ENCODE assay signal across 21 mouse cellular contexts in the genomic region with DNA sequence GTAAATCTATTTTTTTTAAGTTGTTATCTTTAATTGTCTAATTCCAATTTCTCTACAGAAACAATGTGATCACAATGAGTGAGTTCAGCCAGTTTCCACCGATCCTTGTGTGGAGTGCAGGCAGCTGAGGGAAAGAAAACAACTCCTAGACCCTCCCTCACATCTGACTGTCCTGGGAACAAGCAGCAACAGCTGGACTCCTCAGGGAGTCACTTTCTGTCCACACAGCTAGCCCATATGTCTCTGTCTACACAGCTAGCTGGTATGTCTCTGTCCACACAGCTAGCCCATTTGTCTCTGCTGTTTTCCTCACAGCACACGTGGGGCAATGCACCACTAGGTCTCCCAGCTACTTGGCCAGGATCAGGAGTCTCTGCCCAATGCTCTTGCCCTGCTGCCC. TPM values are rescaled to one million over a fixed set of nuclear protein-coding genes. Genes with fewer than 3 reads are reported as not detected.
"Had no signal": no experiment of that assay in that cellular context is flagged by ENCODE, and none has a peak within 500 bp of the region (broad histone marks: within the 10 kb centered on the region; RNA-seq: fewer than 3 reads in every experiment).

No protein-coding gene starts in this region.

- H3K4me1 ChIP-seq: midbrain, embryonic 10.5 days; neural tube, embryonic 12.5 days; stomach, embryonic 15.5 days had no signal

- H3K4me3 ChIP-seq: midbrain, embryonic 10.5 days; neural tube, embryonic 12.5 days; stomach, embryonic 15.5 days had no signal

- DNase-seq: lung, adult 18-20 months; lung, embryonic 14.5 days; lung, postnatal 10 days; lung, postnatal 4 days; midbrain, embryonic 14.5 days; right cerebral cortex, postnatal 14 days; thymus, adult 2 months; thymus, postnatal 25 days; thymus, postnatal 4 days had no signal

- H3K27ac ChIP-seq: midbrain, embryonic 10.5 days; neural tube, embryonic 12.5 days; stomach, embryonic 15.5 days; stomach, postnatal 0 days had no signal

- H3K9ac ChIP-seq: lung, embryonic 14.5 days; neural tube, embryonic 12.5 days; stomach, embryonic 15.5 days had no signal

- ATAC-seq: midbrain, embryonic 16.5 days had no signal

- H3K9me3 ChIP-seq: midbrain, embryonic 10.5 days; neural tube, embryonic 12.5 days; stomach, embryonic 15.5 days had no signal

- H3K4me2 ChIP-seq: lung, embryonic 14.5 days; neural tube, embryonic 12.5 days; stomach, embryonic 15.5 days had no signal

- H3K27me3 ChIP-seq: neural tube, embryonic 12.5 days; stomach, embryonic 15.5 days had no signal

RNA-seq across cellular contexts. Expression of a gene that starts 36.3 kb away (rescaled TPM):
- total RNA-seq: megakaryocyte, adult 5-6 weeks; megakaryocyte-erythroid progenitor cell, adult 5-6 weeks had no signal
- polyA plus RNA-seq: spleen, adult 2 months had no signal

RNA-seq across cellular contexts. Expression of a gene that starts 44.8 kb away (rescaled TPM):
- total RNA-seq: megakaryocyte-erythroid progenitor cell, adult 5-6 weeks; neutrophil, adult 5-6 weeks had no signal
- polyA plus RNA-seq: lung, embryonic 14.5 days; lung, embryonic 16.5 days; midbrain, embryonic 14.5 days; midbrain, embryonic 16.5 days; neural tube, embryonic 14.5 days; stomach, embryonic 15.5 days; stomach, postnatal 0 days; urinary bladder, adult 2 months had no signal
